Mouse (Mus musculus): ENCODE measurements at regions not wholly inside any gene's neighbourhood (a gene's known extent, or its start where the extent isn't known, plus 50 kb on each side); places are given as distances from the start of the nearest gene placed in this dataset.
A peak's percentile ranks its signal among the peaks of the same experiment; 100 is the strongest.

- no peak overlapping the region for H3K9ac ChIP-seq (ENCODE audit: low read depth, low read length)
- no peaks in the 10 kb centered on the region for H3K79me2 ChIP-seq (replicated peaks; ENCODE audit: control insufficient read depth, insufficient read depth, low read length)
- no peak for DNase-seq
- no peaks in the 10 kb centered on the region for H3K36me3 ChIP-seq (ENCODE audit: control insufficient read depth, insufficient read depth, low read length)
- no peak for TF ChIP-seq CTCF (IDR thresholded peaks at IDR 0.05)
- no peak for TF ChIP-seq EP300 (IDR thresholded peaks at IDR 0.05; ENCODE audit: insufficient read depth, low read depth, low read length)
- no peak for TF ChIP-seq POLR2A (IDR thresholded peaks at IDR 0.05; ENCODE audit: insufficient read depth, low read depth, low read length)
- no peak overlapping the region for H3K4me3 ChIP-seq
- peaks cover 3% of the 10 kb centered on the region for H3K4me1 ChIP-seq (ENCODE audit: control insufficient read depth, insufficient read depth, low read length)
- WGBS = 92% methylated on average over 6 of the region's 6 CpGs
- intact Hi-C loops (cut with DNase I) = loop anchor here (5.0 kb wide), 1 partner anchor 84 kb away; no protein-coding TSS in a partner anchor
- H3K27ac ChIP-seq = no peak overlapping the region
- H3K27me3 ChIP-seq (ENCODE audit: control insufficient read depth, insufficient read depth, low read length) = no peaks in the 10 kb centered on the region
Observed at GRCm38 (mm10) chr10:118712951-118713350, 157.1 kb downstream of the Dyrk2 start.

- H3K79me2 ChIP-seq (replicated peaks; ENCODE audit: control insufficient read depth, insufficient read depth, low read length) = no peaks in the 10 kb centered on the region
- no peak overlapping the region for H3K27ac ChIP-seq
- H3K27me3 ChIP-seq (ENCODE audit: control insufficient read depth, insufficient read depth, low read length) = no peaks in the 10 kb centered on the region
- H3K36me3 ChIP-seq (ENCODE audit: control insufficient read depth, insufficient read depth, low read length) = no peaks in the 10 kb centered on the region
- DNase-seq = peak in 1 of 2 experiments; percentile 6
- H3K9ac ChIP-seq (ENCODE audit: low read depth, low read length) = no peak overlapping the region
- H3K4me3 ChIP-seq = no peak overlapping the region
- WGBS = 87% methylated on average over 17 of the region's 17 CpGs
- TF ChIP-seq EP300 (IDR thresholded peaks at IDR 0.05; ENCODE audit: insufficient read depth, low read depth, low read length) (no peak), CTCF (IDR thresholded peaks at IDR 0.05) (no peak), POLR2A (IDR thresholded peaks at IDR 0.05; ENCODE audit: insufficient read depth, low read depth, low read length) (no peak)
- peaks cover 3% of the 10 kb centered on the region for H3K4me1 ChIP-seq (ENCODE audit: control insufficient read depth, insufficient read depth, low read length)
- intact Hi-C loops (cut with DNase I) = loop anchor here (5.0 kb wide), 1 partner anchor 83 kb away; no protein-coding TSS in a partner anchor
Observed at GRCm38 (mm10) chr10:118714179-118714581, 155.8 kb downstream of the Dyrk2 start.

DNA sequence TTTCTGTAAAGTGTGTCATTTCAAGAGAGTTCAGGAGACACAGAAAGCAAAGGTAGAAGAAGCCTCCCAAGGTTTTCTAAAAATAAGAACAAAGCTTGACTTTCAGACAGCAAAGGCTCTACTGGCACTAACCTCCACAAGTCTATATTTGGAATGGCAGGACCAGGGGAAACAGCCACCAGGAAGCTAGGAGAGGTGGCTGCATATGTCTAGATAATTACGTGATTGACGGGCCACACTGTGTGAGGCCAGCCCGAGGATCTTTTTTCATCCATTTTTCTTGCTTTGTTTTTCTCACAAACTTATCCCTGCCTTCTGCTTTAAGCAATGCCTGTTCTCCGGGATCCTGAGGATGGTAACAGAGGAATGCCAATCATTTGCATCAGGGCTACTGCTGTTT, 155.4 kb downstream of the Dyrk2 start:
- H3K4me1 ChIP-seq (ENCODE audit: control insufficient read depth, insufficient read depth, low read length) = peaks cover 3% of the 10 kb centered on the region
- no peak for TF ChIP-seq CTCF (IDR thresholded peaks at IDR 0.05)
- TF ChIP-seq EP300 (IDR thresholded peaks at IDR 0.05; ENCODE audit: insufficient read depth, low read depth, low read length) = no peak
- no peak for TF ChIP-seq POLR2A (IDR thresholded peaks at IDR 0.05; ENCODE audit: insufficient read depth, low read depth, low read length)
- no peak overlapping the region for H3K9ac ChIP-seq (ENCODE audit: low read depth, low read length)
- H3K4me3 ChIP-seq = no peak overlapping the region
- intact Hi-C loops (cut with DNase I) = loop anchor here (5.0 kb wide), 1 partner anchor 83 kb away; no protein-coding TSS in a partner anchor
- 49% methylated on average over 4 of the region's 4 CpGs for WGBS
- no peaks in the 10 kb centered on the region for H3K36me3 ChIP-seq (ENCODE audit: control insufficient read depth, insufficient read depth, low read length)
- H3K27me3 ChIP-seq (ENCODE audit: control insufficient read depth, insufficient read depth, low read length) = no peaks in the 10 kb centered on the region
- H3K79me2 ChIP-seq (replicated peaks; ENCODE audit: control insufficient read depth, insufficient read depth, low read length) = no peaks in the 10 kb centered on the region
- no peak for DNase-seq
- H3K27ac ChIP-seq = no peak overlapping the region

GRCm38 (mm10) chr10:118720630-118721029, 149.4 kb downstream of the Dyrk2 start:
- 42% methylated on average over 1 of the region's 1 CpGs for WGBS
- Histone ChIP-seq H3K4me1 (ENCODE audit: control insufficient read depth, insufficient read depth, low read length) (peaks cover 4% of the 10 kb centered on the region), H3K36me3 (ENCODE audit: control insufficient read depth, insufficient read depth, low read length) (no peaks in the 10 kb centered on the region), H3K27me3 (ENCODE audit: control insufficient read depth, insufficient read depth, low read length) (no peaks in the 10 kb centered on the region), H3K79me2 (replicated peaks; ENCODE audit: control insufficient read depth, insufficient read depth, low read length) (no peaks in the 10 kb centered on the region), H3K4me3 (no peak overlapping the region), H3K27ac (no peak overlapping the region), H3K9ac (ENCODE audit: low read depth, low read length) (no peak overlapping the region)
- TF ChIP-seq POLR2A (IDR thresholded peaks at IDR 0.05; ENCODE audit: insufficient read depth, low read depth, low read length) (no peak), CTCF (IDR thresholded peaks at IDR 0.05) (no peak), EP300 (IDR thresholded peaks at IDR 0.05; ENCODE audit: insufficient read depth, low read depth, low read length) (no peak)
- intact Hi-C loops (cut with DNase I) = no loop called here
- no peak for DNase-seq

- intact Hi-C loops (cut with DNase I) = no loop called here
- DNase-seq = peak; percentile 32 to 44
- peaks cover 4% of the 10 kb centered on the region for H3K4me1 ChIP-seq (ENCODE audit: control insufficient read depth, insufficient read depth, low read length)
- TF ChIP-seq CTCF (IDR thresholded peaks at IDR 0.05) (no peak), EP300 (IDR thresholded peaks at IDR 0.05; ENCODE audit: insufficient read depth, low read depth, low read length) (no peak), POLR2A (IDR thresholded peaks at IDR 0.05; ENCODE audit: insufficient read depth, low read depth, low read length) (no peak)
- 44% methylated on average over 5 of the region's 5 CpGs for WGBS
- H3K27ac ChIP-seq = no peak overlapping the region; the same call in 1 of the 2 replicates
- H3K27me3 ChIP-seq (ENCODE audit: control insufficient read depth, insufficient read depth, low read length) = no peaks in the 10 kb centered on the region
- no peaks in the 10 kb centered on the region for H3K36me3 ChIP-seq (ENCODE audit: control insufficient read depth, insufficient read depth, low read length)
- no peak overlapping the region for H3K9ac ChIP-seq (ENCODE audit: low read depth, low read length)
- no peak overlapping the region for H3K4me3 ChIP-seq
- H3K79me2 ChIP-seq (replicated peaks; ENCODE audit: control insufficient read depth, insufficient read depth, low read length) = no peaks in the 10 kb centered on the region
Observed at GRCm38 (mm10) chr10:118722132-118722551, 147.9 kb downstream of the Dyrk2 start.

DNA sequence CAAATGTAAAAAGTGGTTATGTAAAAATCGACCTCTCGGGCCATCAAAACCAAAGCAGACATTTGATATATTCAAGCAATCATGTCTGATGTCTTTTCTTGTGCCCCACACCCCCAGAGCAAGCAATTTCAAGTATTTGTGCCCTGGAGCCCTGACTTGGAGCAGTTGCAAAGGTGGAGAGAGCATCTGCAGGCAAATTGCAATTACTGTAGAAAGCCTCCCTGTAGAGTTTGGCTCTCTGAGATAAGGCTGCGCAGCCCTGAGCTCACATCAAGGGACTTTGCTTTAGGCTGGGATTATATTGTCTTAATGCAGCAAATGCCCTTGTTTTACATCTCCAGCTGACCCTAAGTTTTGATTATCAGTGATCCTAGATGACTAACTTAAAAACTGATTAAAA, 147.3 kb downstream of the Dyrk2 start:
- Histone ChIP-seq H3K36me3 (ENCODE audit: control insufficient read depth, insufficient read depth, low read length) (no peaks in the 10 kb centered on the region), H3K4me1 (ENCODE audit: control insufficient read depth, insufficient read depth, low read length) (peaks cover 4% of the 10 kb centered on the region), H3K79me2 (replicated peaks; ENCODE audit: control insufficient read depth, insufficient read depth, low read length) (no peaks in the 10 kb centered on the region), H3K27me3 (ENCODE audit: control insufficient read depth, insufficient read depth, low read length) (no peaks in the 10 kb centered on the region), H3K4me3 (no peak overlapping the region), H3K9ac (ENCODE audit: low read depth, low read length) (no peak overlapping the region), H3K27ac (no peak overlapping the region; the same call in 1 of the 2 replicates)
- 61% methylated on average over 3 of the region's 3 CpGs for WGBS
- DNase-seq = no peak
- no peak for TF ChIP-seq EP300 (IDR thresholded peaks at IDR 0.05; ENCODE audit: insufficient read depth, low read depth, low read length)
- TF ChIP-seq CTCF (IDR thresholded peaks at IDR 0.05) = no peak
- intact Hi-C loops (cut with DNase I) = no loop called here
